Mouse (Mus musculus) spleen, adult 12 weeks (tissue): ENCODE measurements around the gene Atp6v0e2.
"Not testable (repeated sequence)": the region's sequence is repeated elsewhere in the genome, so short reads cannot be mapped to it uniquely, and the experiment has no call there.

Experiments used
- DNase-seq: peaks from one replicate; pipeline ENCODE4 v3.0.0; 2022; ENCODE audit warnings: low spot score

Gene Atp6v0e2

DNA sequence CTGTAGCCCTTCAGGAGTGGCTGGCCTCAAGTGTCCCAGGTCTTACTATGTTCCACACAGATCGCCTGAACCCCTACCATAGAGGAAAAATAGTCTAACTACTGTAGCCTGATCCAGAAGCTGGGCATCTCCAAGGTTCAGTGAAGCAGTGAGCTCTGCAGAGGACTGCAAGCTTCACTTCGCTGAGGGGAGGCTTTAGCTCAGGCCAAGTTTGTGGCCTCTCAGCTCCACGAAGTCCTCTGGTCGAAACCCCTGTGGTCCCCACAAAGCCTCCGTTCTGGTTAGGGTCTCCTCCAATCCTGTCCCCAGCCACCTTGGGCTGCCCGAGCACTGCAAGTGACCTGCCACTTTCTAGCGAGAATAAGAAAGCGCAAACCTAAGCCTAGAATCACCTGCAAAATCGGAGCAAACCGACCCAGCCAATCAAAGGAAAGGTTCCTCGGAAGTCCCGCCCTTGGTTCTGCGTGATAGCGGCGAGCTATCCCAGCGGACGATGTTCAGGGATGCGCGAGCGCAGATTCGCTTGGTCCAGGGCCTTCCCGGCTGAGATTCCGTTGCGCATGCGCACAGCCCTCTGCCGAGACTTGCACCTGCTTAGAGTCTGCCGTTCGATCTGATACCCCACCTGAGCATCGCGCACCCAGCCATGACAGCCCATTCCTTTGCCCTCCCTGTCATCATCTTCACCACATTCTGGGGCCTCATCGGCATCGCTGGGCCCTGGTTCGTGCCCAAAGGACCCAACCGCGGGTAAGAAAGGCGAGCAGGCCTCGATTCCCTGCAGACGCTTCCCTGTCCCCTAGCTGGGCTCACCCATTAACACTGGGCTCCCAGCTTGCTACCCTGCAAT lies at the start of gene Atp6v0e2:
Gene Atp6v0e2, plus strand, starts transcription at position 511 of the 850 bp plus-strand sequence.
- no peak for DNase-seq

DNA sequence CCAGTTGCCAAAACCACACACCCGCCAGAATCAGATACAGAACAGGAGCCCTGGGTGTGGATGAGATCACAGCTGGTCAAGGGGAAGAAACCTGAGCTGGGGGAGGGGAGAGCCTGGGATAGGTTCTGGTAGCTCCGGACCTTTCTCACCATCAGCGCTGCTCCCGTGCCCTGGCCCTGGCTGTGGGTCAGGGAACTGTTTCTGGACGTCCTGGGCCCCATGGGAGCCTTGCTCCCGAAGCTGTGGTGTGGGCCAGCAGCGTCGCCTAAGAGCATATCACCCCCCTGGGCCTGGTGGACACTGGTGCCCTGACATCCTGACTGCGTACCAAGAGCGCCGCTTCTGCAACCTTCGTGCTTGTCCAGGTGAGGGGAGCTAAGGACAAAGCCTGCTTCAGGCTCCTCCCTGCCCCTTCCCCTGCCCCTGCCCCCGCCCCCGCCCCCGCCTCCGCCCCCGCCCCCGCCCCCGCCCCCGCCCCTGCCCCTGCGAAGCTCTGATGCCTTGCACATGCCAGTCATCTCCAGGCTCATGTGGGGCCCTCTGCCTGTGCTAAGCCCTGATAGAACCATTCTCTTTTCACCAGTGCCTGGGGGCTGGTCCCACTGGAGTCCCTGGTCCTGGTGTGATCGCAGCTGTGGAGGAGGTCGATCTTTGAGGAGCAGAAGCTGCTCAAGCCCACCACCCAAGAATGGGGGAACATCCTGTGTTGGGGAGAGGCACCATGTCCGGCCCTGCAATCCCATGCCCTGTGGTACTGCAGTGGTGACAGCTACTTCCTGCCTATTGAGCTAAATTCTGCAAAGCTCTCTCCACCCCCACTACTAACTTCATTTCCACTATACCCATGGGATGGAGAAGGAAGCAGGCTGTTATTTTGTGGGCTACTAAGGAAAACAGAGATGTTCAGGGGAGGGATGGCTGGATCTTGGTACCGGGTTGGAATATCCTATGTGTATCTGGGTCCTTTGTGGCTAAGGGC lies 49.4 kb upstream of the Atp6v0e2 start:
- DNase-seq: no peak

DNA sequence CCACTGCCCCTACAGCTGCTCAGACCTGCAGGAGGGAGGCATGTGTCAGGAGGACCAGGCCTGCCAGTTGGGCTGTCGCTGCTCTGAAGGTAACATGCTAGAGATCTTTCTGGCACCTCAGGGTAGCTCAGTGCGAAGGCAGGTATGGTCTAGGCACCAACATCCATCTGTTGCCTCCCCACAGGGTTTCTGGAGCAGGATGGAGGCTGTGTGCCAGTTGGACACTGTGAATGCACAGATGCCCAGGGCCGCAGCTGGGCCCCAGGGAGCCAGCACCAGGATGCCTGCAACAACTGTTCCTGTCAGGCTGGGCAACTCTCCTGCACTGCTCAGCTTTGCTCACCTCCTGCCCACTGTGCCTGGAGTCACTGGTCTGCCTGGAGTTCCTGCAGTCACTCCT lies 47.7 kb upstream of the Atp6v0e2 start:
- no peak for DNase-seq

DNA sequence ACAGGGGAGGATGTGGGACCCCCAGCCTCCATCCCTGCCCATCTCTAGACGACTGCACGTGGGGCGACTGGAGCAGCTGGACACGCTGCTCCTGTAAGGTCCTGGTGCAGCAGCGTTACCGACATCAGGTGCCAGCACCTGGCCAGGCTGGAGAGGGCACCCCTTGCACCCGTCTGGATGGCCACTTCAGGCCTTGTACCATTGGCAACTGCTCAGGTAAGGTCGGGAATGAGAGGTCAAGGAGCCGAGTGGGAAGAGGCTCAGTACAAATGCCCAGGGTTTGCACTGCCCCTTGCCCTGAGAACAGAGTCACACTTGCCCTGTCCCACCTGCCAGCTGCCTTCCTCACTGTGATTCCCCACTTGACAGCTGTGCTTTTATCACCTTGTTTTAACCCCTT lies 46.1 kb upstream of the Atp6v0e2 start:
- DNase-seq: no peak

DNA sequence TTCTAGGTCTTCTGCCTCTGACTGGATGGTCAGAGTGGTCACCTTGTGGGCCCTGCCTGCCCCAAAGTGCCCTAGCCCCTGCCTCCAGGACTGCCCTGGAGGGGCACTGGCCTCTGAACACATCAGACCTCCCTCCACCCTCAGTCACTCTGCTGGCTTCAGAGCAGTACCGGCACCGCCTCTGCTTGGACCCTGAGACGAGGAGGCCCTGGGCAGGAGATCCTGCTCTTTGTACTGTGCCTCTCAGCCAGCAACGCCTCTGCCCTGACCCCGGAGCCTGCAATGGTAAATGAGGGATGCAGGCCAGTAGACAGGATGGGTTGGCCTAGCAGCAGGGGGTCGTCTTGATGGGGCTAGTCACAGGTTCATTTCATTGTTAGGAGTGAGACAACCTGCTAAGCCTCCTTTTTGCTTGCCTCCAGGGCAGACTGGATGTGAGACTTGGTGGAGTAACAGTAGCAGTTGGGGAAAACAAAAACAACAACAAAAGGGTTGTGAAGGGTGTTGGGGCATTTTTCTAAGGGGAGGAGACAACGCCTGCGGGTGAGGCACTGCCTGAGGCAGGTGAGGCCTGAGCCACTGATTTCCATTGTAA lies 44.2 kb upstream of the Atp6v0e2 start:
- no peak for DNase-seq

DNA sequence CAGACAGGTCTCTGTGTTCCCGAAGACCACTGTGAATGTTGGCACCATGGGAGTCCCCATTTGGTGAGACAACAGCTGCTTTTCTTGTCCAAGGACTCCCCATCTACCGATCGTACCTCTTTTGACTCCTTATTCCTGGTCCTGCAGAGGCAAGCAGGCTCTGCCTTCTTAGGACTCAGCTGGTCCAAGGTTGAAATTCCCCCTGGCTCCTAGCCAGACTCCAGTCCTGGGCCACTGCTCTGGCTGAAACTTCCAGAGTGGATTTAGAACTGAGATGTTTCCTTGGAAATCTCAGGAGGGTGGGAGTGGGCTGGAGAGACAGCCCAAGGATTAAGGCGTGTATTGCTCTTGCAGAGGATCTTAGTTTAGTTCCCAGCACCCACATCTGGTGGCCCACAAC lies 39.9 kb upstream of the Atp6v0e2 start:
- no peak for DNase-seq

DNA sequence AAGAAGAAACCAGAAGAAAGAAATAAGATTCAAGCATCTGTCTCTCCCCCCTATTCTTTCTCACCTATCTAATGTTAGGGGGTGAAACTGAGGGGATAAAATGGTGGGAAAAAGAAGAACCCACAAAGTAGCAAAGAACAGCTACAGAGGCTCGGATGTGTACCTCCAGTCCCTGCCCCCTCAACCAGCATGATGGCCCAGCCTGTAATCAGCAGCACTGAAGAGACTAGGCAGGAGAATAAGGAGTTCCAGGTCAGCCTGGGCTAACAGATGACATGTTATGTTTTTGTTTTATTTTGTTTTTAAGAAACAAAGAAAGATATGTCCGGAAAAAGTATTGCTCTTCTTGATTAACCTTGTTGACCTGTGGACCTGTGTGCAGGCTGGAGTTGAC lies 33.6 kb upstream of the Atp6v0e2 start:
- no peak for DNase-seq

DNA sequence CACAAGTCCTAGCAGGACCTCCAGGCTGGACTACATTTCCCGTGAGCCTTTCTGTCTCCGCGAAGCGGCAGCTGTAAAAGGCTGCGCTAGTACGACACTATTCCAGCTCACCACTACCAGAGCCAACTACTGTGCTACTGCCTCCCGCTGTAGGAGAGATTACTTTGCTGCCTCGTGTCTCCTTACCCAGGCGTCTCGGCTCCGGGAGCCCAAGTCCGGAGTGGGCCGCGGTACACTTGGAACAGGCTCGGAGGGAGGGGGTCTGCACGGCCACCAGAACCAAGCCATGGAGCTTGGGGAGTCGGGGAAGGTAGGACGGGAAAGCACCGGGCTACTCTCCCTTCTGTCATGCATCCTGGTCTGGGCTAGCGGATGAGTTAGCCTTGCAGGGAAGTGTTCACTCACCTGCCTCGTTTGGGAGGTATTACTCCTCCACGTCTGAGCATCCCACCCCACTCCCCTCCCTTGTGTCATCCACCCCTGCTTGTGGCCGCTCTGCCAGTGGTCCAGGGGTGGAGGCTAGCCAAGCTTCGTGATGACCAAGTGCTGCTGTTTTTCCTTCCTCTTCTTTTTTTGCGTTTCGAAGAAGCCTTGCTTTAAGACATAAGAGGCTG lies 33.1 kb upstream of the Atp6v0e2 start:
- DNase-seq: peak; percentile 17

DNA sequence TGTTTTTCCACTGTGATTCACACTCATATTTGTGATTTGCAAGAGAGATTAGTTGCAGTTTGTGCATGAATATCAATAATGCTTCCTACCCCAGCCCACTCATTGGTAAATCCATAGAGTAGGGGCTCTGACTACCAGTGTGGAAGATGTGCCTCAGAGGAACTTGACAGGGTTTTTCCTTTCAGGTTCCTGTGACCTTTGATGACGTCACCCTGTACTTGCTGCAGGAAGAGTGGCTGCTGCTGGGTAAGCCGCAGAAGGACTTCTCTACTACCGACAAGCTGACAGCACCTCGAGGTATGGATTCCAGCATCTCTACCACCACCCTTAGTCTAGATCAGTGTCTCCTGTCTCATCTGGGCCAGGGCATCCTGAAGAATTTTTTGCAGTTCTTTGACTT lies 29.3 kb upstream of the Atp6v0e2 start:
- DNase-seq: no peak

DNA sequence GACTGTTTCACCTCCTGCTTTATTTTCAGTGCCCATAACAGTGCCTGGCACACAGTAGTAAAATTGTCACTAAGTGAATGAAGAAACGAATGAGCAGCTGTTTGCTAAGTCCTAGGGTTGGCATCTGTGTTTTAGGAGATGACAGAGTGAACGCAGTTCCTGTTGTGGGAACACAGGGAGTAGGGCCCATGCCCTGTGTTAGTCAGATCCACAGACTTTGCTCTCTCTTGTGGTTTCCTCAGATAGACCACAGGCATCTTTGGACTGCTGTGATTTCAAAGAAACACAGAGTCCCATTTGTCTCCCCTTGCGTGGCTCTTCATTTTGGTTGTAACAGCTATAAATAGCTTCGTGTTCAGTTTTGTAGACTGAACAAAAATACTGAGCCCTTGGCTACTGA lies 27.0 kb upstream of the Atp6v0e2 start:
- DNase-seq: no peak

DNA sequence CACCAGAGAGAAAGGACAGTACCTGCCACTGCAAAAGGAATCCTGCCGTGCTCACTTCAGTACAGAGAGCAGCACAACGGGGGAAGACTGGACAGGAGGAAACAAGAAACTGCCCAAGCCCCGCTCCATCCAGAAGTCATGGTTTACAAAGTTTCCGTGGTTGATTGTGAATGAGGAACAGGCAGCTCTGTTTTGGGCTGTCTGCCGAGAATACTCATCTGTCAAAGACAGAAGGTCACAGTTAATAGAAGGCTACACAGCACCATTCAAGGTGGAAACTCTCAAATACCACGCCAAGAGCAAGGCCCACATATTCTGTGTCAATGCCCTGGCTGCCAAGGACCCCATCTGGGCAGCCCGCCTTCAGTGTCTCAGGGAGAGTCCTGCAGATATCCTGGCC lies 25.6 kb upstream of the Atp6v0e2 start:
- no peak for DNase-seq

DNA sequence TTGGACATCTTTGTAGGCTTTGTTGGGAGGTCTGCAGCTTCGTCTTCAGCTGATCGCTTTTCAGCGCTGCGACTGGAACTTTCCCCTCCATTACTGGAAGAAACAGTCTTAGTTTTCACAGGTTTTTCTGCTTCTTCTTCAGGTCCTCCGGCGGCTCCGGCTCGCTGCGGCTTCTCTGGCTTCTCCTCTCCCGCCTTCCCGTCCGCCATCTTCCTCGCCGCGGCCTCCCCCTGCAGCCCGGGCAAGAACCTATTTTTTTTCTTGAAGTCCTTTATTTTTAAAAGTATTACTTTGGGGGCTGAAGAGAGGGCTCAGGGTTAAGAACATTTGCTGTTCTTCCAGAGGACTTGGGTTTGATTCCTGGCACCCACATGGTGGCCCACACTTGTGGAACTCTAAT lies 12.5 kb upstream of the Atp6v0e2 start:
- not testable (repeated sequence) for DNase-seq

DNA sequence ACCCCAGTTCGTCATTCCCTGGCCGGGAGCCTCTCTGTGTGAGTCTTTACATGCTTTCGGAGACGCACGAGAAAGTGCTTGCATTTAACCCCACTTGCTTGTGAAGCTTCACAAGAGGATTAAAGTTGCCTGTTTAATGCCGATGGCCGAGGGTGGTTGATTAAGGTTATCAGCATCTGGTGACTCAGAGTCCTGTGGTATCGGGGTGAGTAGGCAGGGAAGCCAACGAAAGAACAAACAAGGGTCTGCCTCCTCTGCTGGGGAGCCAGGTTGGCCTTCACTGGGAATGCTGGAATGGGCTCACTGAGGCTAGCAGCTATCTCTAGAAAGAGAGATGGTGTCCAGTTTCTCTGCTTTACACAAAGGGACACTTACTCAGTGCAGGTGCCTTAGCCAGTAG lies 9.5 kb upstream of the Atp6v0e2 start:
- DNase-seq: no peak

DNA sequence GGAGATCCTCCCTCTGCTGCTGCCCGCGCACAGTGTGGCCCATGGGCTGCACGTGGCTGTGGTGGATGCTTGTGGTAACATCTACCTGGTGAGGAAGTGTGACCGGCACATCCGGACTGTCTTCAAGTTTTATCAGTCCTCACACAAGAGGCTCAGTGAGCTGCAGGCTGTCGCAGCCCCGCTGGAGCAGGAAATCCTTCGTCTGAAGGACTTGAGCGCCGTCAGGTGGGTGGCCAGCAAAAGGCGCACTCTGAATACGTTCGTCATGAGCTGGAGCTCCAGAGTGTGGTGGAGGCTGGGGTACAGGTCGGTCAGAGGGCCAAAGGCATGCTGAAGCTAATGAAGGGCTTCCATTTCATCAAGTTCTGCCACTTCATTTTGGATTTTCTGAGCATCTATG lies 8.2 kb upstream of the Atp6v0e2 start:
- no peak for DNase-seq

DNA sequence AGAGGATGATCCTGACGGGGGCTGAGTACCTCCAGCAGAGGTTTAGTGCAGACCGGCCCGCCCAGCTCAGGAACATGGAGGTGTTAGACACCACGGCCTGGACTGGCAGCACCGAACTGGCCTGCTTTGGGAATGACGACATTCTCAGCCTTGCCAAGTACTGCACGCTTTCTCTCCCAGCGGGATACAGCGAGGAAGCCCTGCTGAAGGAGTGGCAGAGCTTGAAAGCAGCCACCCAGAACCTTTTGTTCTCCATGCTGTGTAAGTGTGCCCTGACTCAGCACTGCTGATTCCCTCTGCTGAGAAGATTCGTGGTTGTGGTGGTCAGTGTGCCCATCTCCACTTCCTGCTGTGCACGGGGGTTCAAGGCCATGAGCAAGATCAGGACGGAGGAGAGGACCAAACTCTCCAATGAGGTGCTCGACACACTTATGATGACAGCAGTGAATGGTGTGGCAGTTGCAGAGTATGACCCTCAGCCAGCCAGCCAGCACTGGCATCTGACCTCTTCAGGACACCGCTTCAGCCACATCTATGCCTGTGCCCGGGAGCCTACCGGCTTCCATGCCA lies 7.5 kb upstream of the Atp6v0e2 start:
- no peak for DNase-seq

DNA sequence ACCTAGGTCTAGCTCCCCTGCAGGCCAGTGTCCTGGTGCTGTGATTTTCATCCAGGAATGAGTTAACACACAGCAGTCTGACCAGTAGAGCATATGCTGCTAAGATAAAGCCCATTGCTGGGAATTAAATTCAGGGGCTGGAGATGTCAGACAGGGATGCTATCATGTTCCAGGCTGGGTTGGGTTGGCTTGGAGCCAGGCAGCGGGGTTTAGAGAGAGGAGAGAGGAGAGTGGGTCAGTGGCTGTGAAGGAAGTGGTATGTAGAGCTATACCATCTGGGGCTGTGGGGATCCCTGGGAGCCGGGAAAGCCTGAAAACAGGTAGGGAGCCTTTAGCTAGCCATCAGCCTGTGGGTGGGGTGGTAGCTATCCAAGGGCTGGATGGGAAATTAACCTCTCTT lies 6.6 kb upstream of the Atp6v0e2 start:
- DNase-seq: no peak

DNA sequence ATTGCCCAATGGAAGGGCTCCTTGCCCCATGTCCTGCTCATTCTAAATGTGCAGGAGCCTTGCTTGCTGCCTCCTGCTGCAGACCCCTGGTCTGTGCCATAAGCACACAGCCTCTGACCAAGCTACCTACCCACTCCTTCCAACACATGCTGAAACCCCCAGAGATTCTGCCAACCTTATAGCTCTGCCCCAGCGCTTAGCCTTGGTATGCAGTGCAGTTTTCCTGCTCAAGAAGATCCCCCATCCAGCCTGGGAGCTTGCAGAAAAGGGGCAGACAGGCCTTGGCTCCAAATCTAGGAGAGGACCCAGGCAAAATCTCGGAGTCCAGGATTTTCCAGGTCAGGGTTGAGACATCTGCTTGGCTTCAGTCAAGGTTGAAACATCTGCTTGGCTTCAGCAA lies 3.9 kb upstream of the Atp6v0e2 start:
- DNase-seq: no peak

DNA sequence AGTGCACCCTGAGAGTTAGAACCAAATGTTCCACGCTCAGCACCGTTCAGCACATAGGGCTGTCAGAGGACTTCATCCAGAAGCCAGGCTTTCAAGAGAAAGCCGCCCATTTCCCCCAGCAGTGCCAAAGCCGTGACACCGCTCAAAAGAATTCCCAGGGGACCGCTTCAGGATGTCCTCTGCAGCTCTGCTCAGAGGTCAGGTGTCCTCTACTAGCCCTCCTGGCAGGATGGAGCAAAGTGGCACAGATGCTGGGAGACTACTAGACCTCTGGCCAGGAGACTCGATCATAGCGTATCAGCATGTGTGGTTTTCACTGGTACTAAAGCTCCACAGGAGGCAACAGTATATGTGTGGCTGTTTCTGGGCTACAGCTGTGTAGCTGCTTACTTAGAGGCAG lies 2.5 kb upstream of the Atp6v0e2 start:
- no peak for DNase-seq

DNA sequence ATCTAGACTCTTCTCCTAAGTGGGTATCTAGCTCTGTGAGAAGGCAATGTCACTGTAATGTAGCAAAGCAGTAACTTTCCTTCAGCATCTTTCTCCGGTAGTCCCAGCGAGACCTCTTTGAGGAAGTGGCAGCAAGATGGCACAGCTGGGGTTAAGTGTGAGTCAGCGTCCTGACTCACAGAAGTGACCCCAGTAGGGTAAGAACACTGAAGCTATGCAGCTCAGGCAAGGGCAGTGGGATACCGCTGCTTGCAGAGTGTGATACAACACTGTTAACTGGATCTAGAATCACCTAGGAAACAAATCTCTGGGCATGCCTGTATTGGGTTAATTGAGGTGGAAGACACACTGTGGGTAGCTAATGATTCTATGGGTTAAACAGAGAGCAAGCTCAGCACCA lies 1.3 kb upstream of the Atp6v0e2 start:
- no peak for DNase-seq

DNA sequence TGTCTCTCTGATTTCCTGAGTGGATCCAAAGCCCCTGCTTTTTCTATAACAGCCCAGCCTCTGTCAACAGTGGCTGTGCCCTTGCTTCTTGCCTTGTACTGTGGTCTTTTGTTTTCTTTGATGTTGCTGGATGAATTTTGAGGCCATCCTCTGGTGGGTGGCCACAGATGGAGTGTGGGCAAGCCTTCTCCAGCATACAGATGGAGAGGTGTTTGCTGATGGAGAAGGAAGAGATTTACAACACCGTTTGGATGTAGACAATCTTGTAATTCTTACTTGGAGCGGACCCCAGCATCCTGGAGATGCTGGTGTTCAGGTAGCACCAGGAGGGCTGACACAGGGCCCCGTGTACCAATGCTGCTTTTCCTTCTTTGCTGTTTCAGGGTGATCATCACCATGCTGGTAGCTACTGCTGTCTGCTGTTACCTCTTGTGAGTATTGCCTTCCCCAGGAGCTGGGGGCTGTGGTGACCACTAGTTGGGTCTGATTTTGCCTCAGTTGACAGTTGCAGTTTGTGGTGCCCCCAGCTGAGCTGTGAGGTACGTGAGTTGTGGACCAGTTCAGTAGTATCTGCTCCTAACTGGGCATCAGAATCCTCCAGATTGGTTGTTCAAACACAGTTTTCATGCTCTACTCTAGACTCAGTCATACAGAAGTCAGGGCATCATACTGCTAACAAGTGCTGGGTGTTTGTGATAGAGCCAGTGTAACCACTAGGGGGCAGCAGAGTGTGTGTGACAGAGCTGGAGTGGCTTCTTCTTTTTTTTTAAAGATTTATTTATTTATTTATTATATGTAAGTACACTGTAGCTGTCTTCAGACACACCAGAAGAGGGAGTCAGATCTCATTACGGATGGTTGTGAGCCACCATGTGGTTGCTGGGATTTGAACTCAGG lies 1.7 kb downstream of the Atp6v0e2 start:
- DNase-seq: peak; percentile 38

DNA sequence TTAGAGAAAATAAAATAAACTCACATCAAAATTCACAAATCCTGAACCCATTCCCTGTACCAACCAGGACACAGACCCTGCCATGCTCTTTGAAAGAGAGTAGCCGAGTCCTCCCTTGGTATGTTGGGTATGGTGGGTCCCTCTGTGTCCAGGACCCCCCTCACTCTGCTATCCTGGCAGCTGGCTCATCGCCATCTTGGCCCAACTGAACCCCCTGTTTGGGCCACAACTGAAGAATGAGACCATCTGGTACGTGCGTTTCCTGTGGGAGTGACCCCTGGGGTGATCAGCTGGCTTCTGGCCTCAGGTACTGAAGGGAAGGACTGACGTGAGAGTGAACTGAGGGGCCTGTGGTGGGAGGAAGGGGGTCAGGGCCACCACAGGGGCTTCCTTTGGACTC lies 2.4 kb downstream of the Atp6v0e2 start:
- DNase-seq: no peak
